Mouse (Mus musculus) spleen, adult 18-20 months (tissue): ENCODE data around the gene Areg.
A peak's percentile ranks its signal among the peaks of the same experiment; 100 is the strongest.

Experiments used
- DNase-seq, 2 experiments: peaks; one replicate each; pipeline ENCODE4 v3.0.0; 2022; ENCODE audit warnings: mixed read lengths in 2 of 2

The Areg gene

GRCm38 (mm10) chr5:91139446-91139873 lies at the start of gene Areg:
TSS of gene Areg (plus strand) at chr5:91139599.
- peak; percentile 9 to 15 for DNase-seq

GRCm38 (mm10) chr5:91090301-91090700 lies 49.1 kb upstream of the Areg start:
- no peak for DNase-seq

- no peak for DNase-seq
These were observed 41.3 kb upstream of the Areg start for GRCm38 (mm10) chr5:91097911-91098614.

GRCm38 (mm10) chr5:91101742-91102141 lies 37.7 kb upstream of the Areg start:
- DNase-seq: no peak

GRCm38 (mm10) chr5:91103943-91104665 lies 35.3 kb upstream of the Areg start:
- DNase-seq: no peak

- no peak for DNase-seq
These were observed 33.2 kb upstream of the Areg start for GRCm38 (mm10) chr5:91106248-91106647.

- no peak for DNase-seq
These were observed 29.3 kb upstream of the Areg start for GRCm38 (mm10) chr5:91110023-91110670.

GRCm38 (mm10) chr5:91111019-91111418 lies 28.4 kb upstream of the Areg start:
- DNase-seq: no peak

- DNase-seq: no peak
These were observed 25.4 kb upstream of the Areg start for GRCm38 (mm10) chr5:91113967-91114366.

- no peak for DNase-seq
These were observed 24.8 kb upstream of the Areg start for GRCm38 (mm10) chr5:91114574-91114973.

- no peak for DNase-seq
These were observed 20.8 kb upstream of the Areg start for GRCm38 (mm10) chr5:91118618-91119017.

- no peak for DNase-seq
These were observed 16.0 kb upstream of the Areg start for GRCm38 (mm10) chr5:91123404-91123803.

GRCm38 (mm10) chr5:91124140-91124539 lies 15.3 kb upstream of the Areg start:
- no peak for DNase-seq

- DNase-seq: no peak
These were observed 12.8 kb upstream of the Areg start for GRCm38 (mm10) chr5:91126623-91127022.

- DNase-seq: no peak
These were observed 4.4 kb upstream of the Areg start for GRCm38 (mm10) chr5:91134961-91135360.

- no peak for DNase-seq
These were observed 429 bp upstream of the Areg start for GRCm38 (mm10) chr5:91138970-91139369.

- DNase-seq: no peak
These were observed 1.6 kb downstream of the Areg start for GRCm38 (mm10) chr5:91140896-91141448.

- DNase-seq: no peak
These were observed 5.6 kb downstream of the Areg start for GRCm38 (mm10) chr5:91144971-91145370.

GRCm38 (mm10) chr5:91147001-91147400 lies 7.6 kb downstream of the Areg start:
- DNase-seq: no peak

- DNase-seq: no peak
These were observed 8.7 kb downstream of the Areg start for GRCm38 (mm10) chr5:91148054-91148453.

- no peak for DNase-seq
These were observed 17.3 kb downstream of the Areg start for GRCm38 (mm10) chr5:91156677-91157076.

- no peak for DNase-seq
These were observed 17.8 kb downstream of the Areg start for GRCm38 (mm10) chr5:91157169-91157568.

- no peak for DNase-seq
These were observed 23.4 kb downstream of the Areg start for GRCm38 (mm10) chr5:91162787-91163186.

GRCm38 (mm10) chr5:91166601-91167000 lies 27.2 kb downstream of the Areg start:
- DNase-seq: no peak
